ENCODE assay signal across 8 mouse cellular contexts in genomic region chr2:174327295-174327981, GRCm38 (mm10). TPM values are rescaled to one million over a fixed set of nuclear protein-coding genes. Genes with fewer than 3 reads are reported as not detected.
DNase-seq lines count a peak whose midpoint lies in the region; ATAC-seq and TF ChIP-seq lines count a peak whose summit lies in the region.

No protein-coding gene starts in this region.

- DNase-seq in Muller cell, postnatal 12 days (ENCODE audit: inconsistent ontology term) = peak; percentile 85
- DNase-seq in cerebellum, adult 18-20 months = peak; percentile 64 to 70
- DNase-seq in forebrain, postnatal 0 days = peak; percentile 92
- peak; percentile 63 to 79 for DNase-seq in left cerebral cortex, adult 8-10 months (ENCODE audit: low spot score in 2 of 2)
- DNase-seq in right cerebral cortex, postnatal 14 days = peak; percentile 68
- DNase-seq in urinary bladder, postnatal 4 days (ENCODE audit: low spot score in 2 of 2) = peak; percentile 67 to 68

- 54% methylated on average over 64 of the region's 64 CpGs for WGBS in forebrain, postnatal 0 days
- WGBS in hindbrain, embryonic 12.5 days = 56% methylated on average over 64 of the region's 64 CpGs

- no peak overlapping the region for H3K27ac ChIP-seq in forebrain, postnatal 0 days (ENCODE audit: low read depth, low read length)
- peak overlapping the region; percentile 52; the same call in 1 of the 2 replicates for H3K27ac ChIP-seq in hindbrain, embryonic 12.5 days

- peak overlapping the region; percentile 54 for H3K9ac ChIP-seq in forebrain, postnatal 0 days
- peak overlapping the region; percentile 57 for H3K9ac ChIP-seq in hindbrain, embryonic 12.5 days

- H3K4me3 ChIP-seq in forebrain, postnatal 0 days (ENCODE audit: low read depth, low read length) = peak overlapping the region; percentile 96
- H3K4me3 ChIP-seq in hindbrain, embryonic 12.5 days = peak overlapping the region; percentile 98
- peak overlapping the region; percentile 97 for H3K4me3 ChIP-seq in megakaryocyte, embryonic 14.5 days (replicated peaks)

- no peaks in the 10 kb centered on the region for H3K9me3 ChIP-seq in forebrain, postnatal 0 days (ENCODE audit: low read length)
- peaks cover 5% of the 10 kb centered on the region; the same call in 1 of the 2 replicates for H3K9me3 ChIP-seq in hindbrain, embryonic 12.5 days (replicated peaks)
- peaks cover 9% of the 10 kb centered on the region for H3K9me3 ChIP-seq in megakaryocyte, embryonic 14.5 days

- H3K4me2 ChIP-seq in forebrain, postnatal 0 days (ENCODE audit: low read depth) = peak overlapping the region; percentile 65
- peak overlapping the region; percentile 65 for H3K4me2 ChIP-seq in hindbrain, embryonic 12.5 days (replicated peaks)

- peaks cover 4% of the 10 kb centered on the region; the same call in 1 of the 2 replicates for H3K4me1 ChIP-seq in forebrain, postnatal 0 days (ENCODE audit: insufficient read depth)
- H3K4me1 ChIP-seq in hindbrain, embryonic 12.5 days = peaks cover 13% of the 10 kb centered on the region
- peaks cover 14% of the 10 kb centered on the region for H3K4me1 ChIP-seq in megakaryocyte, embryonic 14.5 days

- H3K27me3 ChIP-seq in forebrain, postnatal 0 days (ENCODE audit: insufficient read depth, low read length) = no peaks in the 10 kb centered on the region
- H3K27me3 ChIP-seq in hindbrain, embryonic 12.5 days = 0 out of 2 replicates have a peak, but pooled peaks cover 4% of the 10 kb centered on the region
- no peaks in the 10 kb centered on the region for H3K27me3 ChIP-seq in megakaryocyte, embryonic 14.5 days (replicated peaks)

- no peaks in the 10 kb centered on the region for H3K36me3 ChIP-seq in forebrain, postnatal 0 days (ENCODE audit: insufficient read depth)
- no peaks in the 10 kb centered on the region for H3K36me3 ChIP-seq in hindbrain, embryonic 12.5 days
- H3K36me3 ChIP-seq in megakaryocyte, embryonic 14.5 days (replicated peaks; ENCODE audit: low read length) = peaks cover 9% of the 10 kb centered on the region

- no peak for TF ChIP-seq CTCF in forebrain, postnatal 0 days (IDR thresholded peaks at IDR 0.05; ENCODE audit: low read depth)

- peak; percentile 78 for ATAC-seq in forebrain, postnatal 0 days
- peak; percentile 44 for ATAC-seq in hindbrain, embryonic 12.5 days (ENCODE audit: low FRiP score)

RNA-seq across cellular contexts. Expression of gene Gm20721, which starts 19.1 kb away (rescaled TPM):
- not detected in 2 replicates for total RNA-seq in forebrain, postnatal 0 days (2014; rRNA removed)
- 8.6 and 10.5 TPM in 2 replicates for polyA plus RNA-seq in forebrain, postnatal 0 days (2015; fragmentation: Nextera tagmentation; extraction: Ambion mirVana)
- 13.7 and 14.5 TPM in 2 replicates for polyA plus RNA-seq in hindbrain, embryonic 12.5 days (2016; fragmentation: Nextera tagmentation; extraction: Ambion mirVana)
- total RNA-seq in left cerebral cortex, adult 8-10 months (2022) = 1 to 10 TPM in 3 of 4 experiments, under 1 TPM in 1; 0.91 to 3.4 (median 1.6) TPM
- polyA plus RNA-seq in megakaryocyte, embryonic 14.5 days (2012; ENCODE audit: insufficient read depth, low replicate concordance) = 0.57 TPM in 1 of 2 replicates, not detected in the other

RNA-seq across cellular contexts. Expression of gene Gnas, which starts 43.3 kb away (rescaled TPM):
- total RNA-seq in forebrain, postnatal 0 days (2014; rRNA removed) = 1,201 and 1,512 TPM in 2 replicates
- 1,404 and 1,604 TPM in 2 replicates for polyA plus RNA-seq in forebrain, postnatal 0 days (2015; fragmentation: Nextera tagmentation; extraction: Ambion mirVana)
- 1,701 and 1,752 TPM in 2 replicates for polyA plus RNA-seq in hindbrain, embryonic 12.5 days (2016; fragmentation: Nextera tagmentation; extraction: Ambion mirVana)
- 1,000 to 10,000 TPM; 1,754 to 1,798 (median 1,783) TPM for total RNA-seq in left cerebral cortex, adult 8-10 months (2022)
- polyA plus RNA-seq in megakaryocyte, embryonic 14.5 days (2012; ENCODE audit: insufficient read depth, low replicate concordance) = 1,157 and 1,276 TPM in 2 replicates
